Mouse (Mus musculus): ENCODE results near the gene Tmem91. TPM values are rescaled to one million over a fixed set of nuclear protein-coding genes. Genes with fewer than 3 reads are reported as not detected.

The Tmem91 gene
- total RNA-seq, 2 experiments from 2014 or later, result 20.7 to 29.4 TPM

DNA sequence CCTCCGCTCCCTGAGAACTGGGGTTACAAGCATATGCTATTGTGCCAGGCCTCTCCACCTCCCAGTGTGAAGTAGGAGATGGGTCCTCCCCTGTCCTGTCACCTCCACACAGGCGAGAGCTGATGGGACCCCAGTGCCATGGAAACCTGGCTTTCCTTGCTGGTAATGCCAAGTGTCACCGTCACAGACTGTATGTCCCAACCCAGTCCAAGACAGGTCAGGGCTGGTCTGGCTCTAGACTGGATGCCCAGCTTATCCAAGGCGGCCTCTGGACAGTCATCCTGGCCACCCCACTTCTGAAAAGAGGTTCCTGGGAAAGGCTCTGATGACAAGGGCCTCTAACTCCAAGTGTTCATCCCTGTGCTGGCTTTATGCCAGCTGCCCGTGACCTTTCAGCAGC is 37.9 kb downstream of the Tmem91 start:
- intact Hi-C loops (cut with DNase I), result no loop called here
- no peak overlapping the region for H3K27ac ChIP-seq
- no peak for TF ChIP-seq CTCF (IDR thresholded peaks at IDR 0.05)
- no peak overlapping the region for H3K4me3 ChIP-seq
- DNase-seq (ENCODE audit: extremely low spot score in 1 of 2, low spot score in 2 of 2), result no peak

DNA sequence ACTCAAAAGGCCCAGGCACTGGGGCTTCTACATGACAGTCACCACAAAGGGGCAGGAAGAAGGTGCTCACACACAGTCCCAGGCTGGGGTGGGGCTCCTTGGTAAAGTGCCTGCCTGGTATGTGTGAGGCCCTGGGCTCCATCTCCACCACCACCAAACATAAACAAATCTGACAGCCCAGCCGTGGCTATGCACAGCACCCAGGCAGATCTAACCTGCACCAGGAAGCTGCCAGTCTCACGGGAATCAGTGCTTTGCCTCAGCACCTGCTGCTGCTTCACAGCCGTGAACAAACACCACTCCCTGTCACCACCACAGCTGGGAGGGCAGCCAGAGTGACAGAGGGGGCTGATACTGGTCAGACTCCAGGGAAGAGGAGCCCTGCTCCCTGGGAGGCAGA is 38.6 kb downstream of the Tmem91 start:
- Histone ChIP-seq H3K4me3 (no peak overlapping the region), H3K27ac (no peak overlapping the region)
- TF ChIP-seq CTCF (IDR thresholded peaks at IDR 0.05), result no peak
- intact Hi-C loops (cut with DNase I), result no loop called here
- no peak for DNase-seq (ENCODE audit: extremely low spot score in 1 of 2, low spot score in 2 of 2)

DNA sequence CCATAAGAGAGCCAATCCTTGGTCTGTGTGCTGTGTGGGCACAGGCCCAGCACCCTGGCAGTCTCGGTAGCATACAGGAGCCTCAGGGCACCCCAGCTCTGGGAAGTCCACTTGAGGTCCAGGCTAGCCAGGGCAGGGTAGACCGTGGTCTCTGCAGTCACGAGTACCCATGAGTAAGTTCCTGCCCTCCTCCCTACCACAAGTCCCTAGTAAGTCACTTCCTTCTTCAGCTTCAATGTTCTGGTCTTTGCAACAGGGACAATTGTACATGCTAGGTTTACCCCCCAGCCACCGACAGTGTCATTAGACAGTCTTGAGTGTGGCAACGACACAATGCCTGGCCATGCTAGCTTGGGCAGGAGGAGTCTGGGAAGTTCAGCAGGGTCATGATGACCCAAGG is 42.3 kb downstream of the Tmem91 start:
- intact Hi-C loops (cut with DNase I), result no loop called here
- no peak for TF ChIP-seq CTCF (IDR thresholded peaks at IDR 0.05)
- no peak overlapping the region for H3K27ac ChIP-seq
- DNase-seq (ENCODE audit: extremely low spot score in 1 of 2, low spot score in 2 of 2), result no peak
- no peak overlapping the region for H3K4me3 ChIP-seq

DNA sequence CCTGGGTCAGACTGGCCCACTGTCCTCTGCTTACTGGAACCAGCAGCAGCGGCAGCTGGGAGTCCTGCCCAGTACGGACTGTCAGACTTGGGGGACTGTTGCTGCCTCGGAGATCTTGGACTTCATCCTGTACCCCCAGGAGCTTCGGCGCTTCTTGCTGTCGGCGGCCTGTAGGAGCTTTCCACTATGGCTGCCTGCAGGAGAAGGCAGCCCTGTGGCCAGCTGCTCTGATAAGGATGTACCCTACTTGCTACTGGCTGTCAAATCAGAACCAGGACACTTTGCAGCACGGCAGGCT is 46.7 kb downstream of the Tmem91 start:
- no peak for TF ChIP-seq CTCF (IDR thresholded peaks at IDR 0.05)
- intact Hi-C loops (cut with DNase I), result no loop called here
- no peak overlapping the region for H3K27ac ChIP-seq
- no peak for DNase-seq (ENCODE audit: extremely low spot score in 1 of 2, low spot score in 2 of 2)
- H3K4me3 ChIP-seq, result no peak overlapping the region

DNA sequence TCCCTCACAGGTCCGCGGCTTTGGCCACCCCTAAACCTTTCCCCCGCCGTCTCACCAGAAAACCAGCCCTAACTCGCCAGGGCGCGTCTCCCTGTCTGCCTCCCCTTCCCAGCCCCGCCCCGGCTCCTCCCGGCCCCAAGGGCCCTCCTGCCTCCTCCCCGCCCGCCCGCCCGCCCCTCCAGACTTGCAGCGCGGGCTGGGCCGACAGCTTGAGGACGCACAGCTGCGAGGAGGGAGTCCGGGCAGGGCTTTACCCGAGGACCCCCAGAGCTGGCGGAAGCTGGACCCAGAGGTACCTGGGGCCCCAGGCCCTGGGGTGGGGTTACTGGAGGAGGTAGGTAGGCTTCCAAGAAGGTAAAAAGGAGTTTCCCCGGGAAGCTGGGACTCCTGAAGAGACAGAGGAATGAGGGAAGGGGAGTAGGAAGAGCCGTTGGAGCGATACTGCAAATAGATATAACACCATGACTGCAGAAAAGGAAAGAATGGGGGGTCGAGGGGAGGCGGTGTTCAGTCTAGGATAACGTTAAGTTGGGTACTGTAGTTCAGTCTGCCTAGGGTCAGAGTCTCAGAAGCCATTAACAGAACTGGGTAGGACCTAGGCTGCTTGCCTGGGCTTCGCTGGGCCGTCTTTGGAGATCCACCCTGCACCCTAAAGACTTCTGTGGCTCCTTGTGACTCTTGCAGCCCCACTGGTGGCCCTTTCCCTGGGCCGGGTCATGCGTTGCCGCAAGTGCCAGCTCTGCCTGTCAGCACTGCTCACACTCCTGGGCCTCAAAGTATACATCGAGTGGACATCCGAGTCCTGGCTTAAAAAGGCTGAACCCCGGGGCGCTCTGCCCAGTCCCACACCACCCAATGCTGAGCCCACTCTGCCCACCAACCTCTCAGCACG is 47.3 kb downstream of the Tmem91 start:
- Histone ChIP-seq H3K27ac (no peak overlapping the region), H3K4me3 (peak overlapping the region; percentile 1)
- TF ChIP-seq CTCF (IDR thresholded peaks at IDR 0.05), result no peak
- DNase-seq (ENCODE audit: extremely low spot score in 1 of 2, low spot score in 2 of 2), result no peak
- intact Hi-C loops (cut with DNase I), result no loop called here

DNA sequence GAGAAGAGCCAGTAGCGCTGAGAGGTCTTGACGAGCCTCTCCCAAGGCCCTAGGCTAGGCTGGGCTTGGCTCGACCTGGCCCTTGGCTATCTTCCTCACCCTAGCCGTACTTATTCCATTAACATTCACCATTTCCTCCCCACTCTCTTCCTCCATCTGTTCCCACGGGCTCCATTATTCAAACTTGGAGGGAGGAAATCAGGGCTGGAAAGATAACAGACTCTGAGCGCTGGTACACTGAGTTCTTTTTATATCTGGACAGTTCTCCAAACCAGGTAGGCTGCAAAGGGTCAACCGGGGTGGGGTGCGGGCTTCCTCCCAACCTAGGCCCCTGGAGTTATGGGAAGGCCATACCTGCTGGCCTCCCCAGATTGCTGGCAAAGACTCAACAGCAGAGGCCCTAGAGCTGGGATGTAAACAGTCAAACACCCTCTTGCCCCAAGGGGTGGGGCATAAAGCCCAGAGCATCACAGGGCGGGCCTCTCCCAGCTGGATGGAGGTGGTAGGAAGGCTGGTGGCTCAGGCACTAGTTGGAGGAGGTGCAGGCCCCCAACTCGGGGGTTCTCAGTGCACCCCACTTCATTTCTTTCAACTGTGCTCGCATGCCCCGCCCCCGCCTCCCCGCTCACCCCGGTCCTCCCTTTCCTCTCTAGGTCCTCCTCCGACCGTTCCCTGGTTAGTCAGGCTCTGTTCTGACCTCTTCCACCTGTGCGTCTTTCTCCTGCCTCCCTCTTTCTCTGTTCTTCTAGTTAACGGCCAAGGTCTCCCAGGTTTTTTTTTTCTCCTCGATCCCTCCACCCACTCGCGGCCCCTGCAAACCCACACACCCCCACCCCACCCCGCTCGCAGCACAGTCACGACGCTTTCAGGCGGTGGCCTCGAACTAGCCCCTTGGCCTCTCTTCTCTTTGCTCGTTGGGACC is 48.2 kb downstream of the Tmem91 start, which contains the start of gene B3gnt8:
Gene B3gnt8 (plus strand): TSS at position 146 of the 922 bp plus-strand sequence.
- H3K4me3 ChIP-seq, result peak within 1 kb of the TSS; percentile 1
- intact Hi-C loops (cut with DNase I), result no loop called here
- TF ChIP-seq CTCF (IDR thresholded peaks at IDR 0.05), result no peak
- peak within 1 kb of the TSS; percentile 7; the same call in 1 of the 2 replicates for H3K27ac ChIP-seq
- no peak for DNase-seq (ENCODE audit: extremely low spot score in 1 of 2, low spot score in 2 of 2)

DNA sequence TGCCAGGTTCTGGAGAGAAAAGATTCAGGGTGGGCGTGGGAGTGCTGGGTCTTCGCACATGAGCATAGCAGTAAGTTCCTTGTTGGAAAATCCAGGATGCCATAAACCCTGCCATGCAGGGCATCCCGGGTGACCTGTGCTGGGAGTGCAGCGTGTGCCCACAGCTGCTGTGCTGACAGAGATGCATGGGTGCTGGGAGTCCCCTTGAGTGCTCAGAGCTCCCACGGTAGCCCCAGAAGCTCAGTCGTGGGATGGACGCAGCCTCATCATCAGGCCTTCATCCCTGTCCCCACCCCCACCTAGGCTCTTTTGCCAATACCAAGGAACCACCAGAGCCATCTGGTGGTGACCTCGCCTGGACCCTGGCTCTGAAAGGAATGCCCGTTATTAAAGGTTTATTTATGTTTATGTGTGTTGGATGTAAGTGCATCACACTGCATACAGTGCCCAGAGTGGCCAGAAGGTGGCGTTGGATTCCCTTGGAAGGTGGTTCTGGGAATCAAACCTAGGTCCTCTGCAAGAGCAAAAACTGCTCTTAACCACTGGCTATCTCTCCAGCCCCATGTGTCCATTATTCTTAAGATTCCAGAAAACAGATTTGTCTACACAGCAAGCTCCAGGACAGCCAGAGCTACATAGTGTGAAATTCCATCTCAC is 49.2 kb downstream of the Tmem91 start:
- H3K27ac ChIP-seq, result no peak overlapping the region
- intact Hi-C loops (cut with DNase I), result loop anchor here (2.0 kb wide), 1 partner anchor 93 kb away; the partner anchor contains the start of gene Ccdc97
- no peak for DNase-seq (ENCODE audit: extremely low spot score in 1 of 2, low spot score in 2 of 2)

DNA sequence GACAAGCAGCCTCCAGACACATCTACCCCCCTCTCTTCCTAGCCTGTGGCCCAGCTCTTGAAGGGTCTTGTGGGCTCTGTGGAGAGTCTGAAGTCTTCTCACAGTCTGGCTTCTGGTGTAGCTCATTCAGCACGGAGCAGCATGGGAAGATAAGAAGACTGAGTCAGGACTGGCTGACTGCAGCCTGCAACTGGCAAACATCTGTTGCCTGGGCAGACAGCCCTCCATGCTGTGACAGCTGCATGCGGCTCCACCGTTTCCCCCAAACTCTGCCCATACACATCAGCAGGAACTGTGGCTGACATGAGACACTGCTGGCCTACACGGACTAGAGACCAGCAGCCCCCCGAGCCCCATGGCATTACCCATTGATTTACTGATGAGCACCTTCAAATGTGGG is 50.1 kb downstream of the Tmem91 start:
- no peak for TF ChIP-seq CTCF (IDR thresholded peaks at IDR 0.05)
- Histone ChIP-seq H3K27ac (no peak overlapping the region), H3K4me3 (no peak overlapping the region)
- intact Hi-C loops (cut with DNase I), result loop anchor here (2.0 kb wide), 1 partner anchor 94 kb away; the partner anchor contains the start of gene Ccdc97
- DNase-seq (ENCODE audit: extremely low spot score in 1 of 2, low spot score in 2 of 2), result no peak

More for the DNA sequence above, 49.2 kb downstream of the Tmem91 start:
- no peak overlapping the region for H3K4me3 ChIP-seq
- TF ChIP-seq CTCF (IDR thresholded peaks at IDR 0.05), result peak; percentile 44

DNA sequence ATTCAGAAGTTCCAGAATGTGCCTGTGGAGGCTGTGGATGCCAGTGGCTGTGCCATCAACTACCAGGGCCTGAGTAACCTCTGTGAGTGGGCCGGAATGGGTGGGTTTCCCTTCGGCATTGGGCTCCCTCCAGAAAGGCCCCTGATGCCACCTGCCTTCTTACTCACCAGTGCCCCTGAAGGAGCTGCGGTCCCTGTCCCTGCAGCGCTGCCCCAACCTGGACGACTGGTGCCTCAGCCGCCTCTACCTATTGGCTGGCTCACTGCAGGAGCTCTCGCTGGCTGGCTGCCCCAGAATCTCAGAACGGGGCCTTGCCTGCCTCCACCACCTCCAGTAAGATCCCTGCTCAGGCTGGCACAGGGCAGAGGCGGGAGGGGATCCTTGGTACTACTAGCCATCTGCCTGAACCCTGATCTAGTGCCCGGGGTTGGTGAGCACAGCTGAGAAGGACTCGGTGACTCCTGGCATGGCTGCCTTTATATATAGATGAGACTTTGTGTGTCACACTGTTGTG is 51.1 kb downstream of the Tmem91 start:
- DNase-seq (ENCODE audit: extremely low spot score in 1 of 2, low spot score in 2 of 2), result no peak
- intact Hi-C loops (cut with DNase I), result loop anchor here (2.0 kb wide), 1 partner anchor 95 kb away; the partner anchor contains the start of gene Ccdc97
- H3K27ac ChIP-seq, result no peak overlapping the region
- TF ChIP-seq CTCF (IDR thresholded peaks at IDR 0.05), result no peak
- no peak overlapping the region for H3K4me3 ChIP-seq

DNA sequence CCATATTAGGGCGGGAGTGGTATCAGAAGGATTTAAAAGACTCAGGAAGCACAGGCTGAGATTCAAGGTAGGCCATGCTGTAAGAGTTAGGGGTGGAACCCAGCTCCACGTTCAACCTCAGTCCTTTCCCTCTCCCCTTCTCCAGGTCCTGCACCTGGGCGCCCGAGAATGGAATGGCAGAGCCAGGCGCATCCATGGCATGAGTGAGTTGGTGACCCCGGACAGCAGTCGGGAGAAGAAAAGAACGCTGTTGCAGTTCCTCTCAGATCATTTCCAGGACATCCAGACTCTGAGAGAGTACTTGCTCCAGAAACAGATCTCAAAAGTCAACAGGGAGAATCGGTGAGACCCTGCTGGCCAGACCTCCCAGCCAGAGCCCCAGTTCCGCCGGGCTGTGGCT is 54.2 kb downstream of the Tmem91 start:
- no peak for TF ChIP-seq CTCF (IDR thresholded peaks at IDR 0.05)
- intact Hi-C loops (cut with DNase I), result no loop called here
- DNase-seq (ENCODE audit: extremely low spot score in 1 of 2, low spot score in 2 of 2), result no peak
- Histone ChIP-seq H3K27ac (no peak overlapping the region), H3K4me3 (no peak overlapping the region)

DNA sequence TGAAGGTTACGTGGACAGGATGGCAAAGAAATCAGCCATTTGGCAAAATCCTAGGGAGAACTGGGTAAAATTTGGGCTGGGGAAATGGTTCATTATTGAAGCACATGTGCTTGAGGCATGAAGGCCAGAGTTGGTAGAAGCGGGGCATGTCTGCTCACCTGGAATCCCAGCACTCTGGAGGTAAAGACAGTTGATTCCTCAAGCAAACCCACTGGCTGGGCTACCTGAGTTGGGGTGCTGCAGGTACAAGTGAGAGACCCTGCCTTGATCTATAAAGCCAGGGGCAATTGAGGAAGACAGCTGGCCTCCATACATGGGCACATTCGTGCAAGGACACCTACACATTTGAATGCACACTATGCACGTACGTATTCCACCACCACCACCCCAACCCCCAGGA is 54.9 kb downstream of the Tmem91 start:
- DNase-seq (ENCODE audit: extremely low spot score in 1 of 2, low spot score in 2 of 2), result peak in 1 of 2 experiments; percentile 10
- peak overlapping the region; percentile 90; the same call in 1 of the 2 replicates for H3K27ac ChIP-seq
- peak overlapping the region; percentile 67 for H3K4me3 ChIP-seq
- no peak for TF ChIP-seq CTCF (IDR thresholded peaks at IDR 0.05)
- intact Hi-C loops (cut with DNase I), result no loop called here

Data from left cerebral cortex, adult 2 months (tissue).